Mouse (Mus musculus) C2C12 (cell line): ENCODE data around the gene Ccnd3. TPM values are rescaled to one million over a fixed set of nuclear protein-coding genes. Genes with fewer than 3 reads are reported as not detected.
"Not testable (repeated sequence)": the region's sequence is repeated elsewhere in the genome, so short reads cannot be mapped to it uniquely, and the experiment has no call there.

ENCODE experiments used
- H3K27me3 ChIP-seq: one replicate; pipeline ENCODE4 v1.6.1; 2011; ENCODE audit not compliant: control insufficient read depth, insufficient read depth, insufficient read length
- H3K36me3 ChIP-seq: one replicate; pipeline ENCODE4 v1.6.1; 2011; ENCODE audit not compliant: control insufficient read depth, insufficient read depth
- H3K4me3 ChIP-seq: one replicate; pipeline ENCODE4 v1.5.1; 2011; ENCODE audit warnings: mild to moderate bottlenecking, control low read depth; ENCODE audit not compliant: poor library complexity, insufficient read depth, severe bottlenecking
- H3K79me2 ChIP-seq: one replicate; pipeline ENCODE4 v1.6.1; 2011; ENCODE audit not compliant: control insufficient read depth, insufficient read depth
- H3K79me3 ChIP-seq: one replicate; pipeline ENCODE4 v1.6.1; 2011; ENCODE audit warnings: low read depth, control low read depth
- H3ac ChIP-seq: one replicate; pipeline ENCODE3; 2011; ENCODE audit warnings: low read depth; ENCODE audit not compliant: control insufficient read depth, insufficient read length
- CEBPB ChIP-seq: IDR thresholded peaks from one replicate; pipeline ENCODE4 v1.6.1; 2011; ENCODE audit warnings: low read depth, mild to moderate bottlenecking, control low read depth, moderate library complexity
- CTCF ChIP-seq: IDR thresholded peaks from one replicate; pipeline ENCODE4 v1.5.1; 2011; ENCODE audit not compliant: control insufficient read depth, insufficient read depth, insufficient read length
- FOSL1 ChIP-seq: IDR thresholded peaks from one replicate; pipeline ENCODE4 v1.8.0; 2011; ENCODE audit warnings: mild to moderate bottlenecking, low read length; ENCODE audit not compliant: poor library complexity, insufficient read depth, severe bottlenecking
- MAX ChIP-seq: IDR thresholded peaks from one replicate; pipeline ENCODE4 v1.6.1; 2011; ENCODE audit warnings: mild to moderate bottlenecking, control low read depth
- MYOD1 ChIP-seq: IDR thresholded peaks from one replicate; pipeline ENCODE4 v1.6.1; 2011; ENCODE audit warnings: low read depth; ENCODE audit not compliant: control insufficient read depth, insufficient read length
- MYOG ChIP-seq: IDR thresholded peaks from one replicate; pipeline ENCODE4 v1.6.1; 2011; ENCODE audit not compliant: control insufficient read depth, insufficient read length; ENCODE audit errors: extremely low read depth
- USF1 ChIP-seq: IDR thresholded peaks from one replicate; pipeline ENCODE4 v1.6.1; 2011; ENCODE audit warnings: low read depth, mild to moderate bottlenecking, control low read depth, moderate library complexity
- polyA plus RNA-seq: library from polyadenylated mRNA; unstranded; fragments of >200 nt; fragmentation: generic; extraction: Trizol; gene quantifications from one replicate; pipeline ENCODE4 v1.2.1, GENCODE M21; 2012; ENCODE audit warnings: missing spikeins

Ccnd3 gene
- polyA plus RNA-seq, 1 experiment = 217 TPM

DNA sequence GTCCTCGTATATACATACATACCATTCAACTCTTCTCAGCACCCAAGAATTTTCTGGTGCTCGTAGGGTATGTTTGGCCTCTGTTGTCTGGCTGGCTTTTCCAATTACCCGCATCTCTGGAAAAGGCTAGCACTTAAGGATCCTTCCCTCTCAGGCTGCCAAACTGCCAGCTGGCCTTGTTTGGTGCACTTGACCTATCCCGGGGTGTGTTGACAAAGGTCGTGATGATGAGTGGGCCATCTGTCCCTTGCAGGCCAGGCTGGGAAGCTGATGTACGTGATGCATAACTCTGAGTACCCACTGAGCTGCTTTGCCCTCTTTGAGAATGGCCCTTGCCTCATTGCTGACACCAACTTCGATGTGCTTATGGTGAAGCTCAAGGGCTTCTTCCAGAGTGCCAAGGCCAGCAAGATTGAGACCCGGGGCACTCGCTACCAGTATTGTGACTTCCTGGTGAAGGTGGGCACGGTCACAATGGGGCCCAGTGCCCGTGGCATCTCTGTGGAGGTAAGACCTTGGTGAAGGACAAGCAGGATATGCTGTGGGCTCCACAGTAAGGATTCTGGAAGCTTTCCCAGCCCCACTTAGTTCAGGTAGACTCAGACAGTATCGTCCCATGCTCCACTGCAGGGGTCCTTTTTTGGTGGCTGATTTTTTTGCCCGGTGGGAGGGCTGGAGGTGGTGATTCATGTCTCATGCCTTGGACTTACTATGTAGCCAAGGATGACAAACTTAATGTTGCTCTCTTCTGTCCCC lies 113.9 kb downstream of the Ccnd3 start:
- no peak overlapping the region for H3ac ChIP-seq
- peaks cover 38% of the 10 kb centered on the region for H3K36me3 ChIP-seq
- peaks cover 81% of the 10 kb centered on the region for H3K79me2 ChIP-seq
- peaks cover 42% of the 10 kb centered on the region for H3K79me3 ChIP-seq
- no peak for TF ChIP-seq MYOD1
- TF ChIP-seq FOSL1 = no peak
- TF ChIP-seq CEBPB = no peak
- TF ChIP-seq CTCF = no peak
- no peak for TF ChIP-seq MYOG
- no peak for TF ChIP-seq USF1
- no peak for TF ChIP-seq MAX
- H3K27me3 ChIP-seq = no peaks in the 10 kb centered on the region
- no peak overlapping the region for H3K4me3 ChIP-seq

DNA sequence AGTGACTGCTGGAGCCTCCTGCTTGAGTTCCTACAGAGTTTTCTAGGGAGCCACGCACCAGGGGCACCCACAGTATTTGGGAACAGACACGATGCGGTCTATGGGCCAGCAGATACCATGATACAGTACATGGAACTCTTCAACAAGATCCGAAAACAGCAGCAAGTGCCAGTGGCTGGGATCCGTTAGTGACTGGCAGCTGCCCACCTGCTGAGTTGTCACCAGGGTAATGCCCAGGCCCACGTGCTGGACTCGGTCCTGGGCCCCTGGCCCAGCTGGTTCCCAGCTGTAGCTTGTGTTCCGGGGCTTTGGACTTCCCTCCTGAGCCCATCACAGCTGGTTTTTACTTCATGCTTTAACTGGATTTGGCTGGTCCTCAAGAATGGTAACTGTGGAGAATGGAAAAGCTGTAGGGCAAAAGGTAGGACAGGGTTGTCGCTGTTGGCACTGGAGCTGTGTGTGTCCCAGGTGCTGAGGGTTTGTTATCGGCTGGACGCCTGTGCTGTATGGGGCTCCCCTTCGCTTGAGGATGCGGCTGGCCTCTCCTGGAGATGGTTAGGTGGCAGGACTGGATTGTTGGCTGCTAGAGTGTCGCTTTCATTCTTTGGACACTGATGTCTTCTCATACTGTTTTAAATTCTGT lies 118.2 kb downstream of the Ccnd3 start:
- H3K79me2 ChIP-seq = peaks cover 43% of the 10 kb centered on the region
- H3K27me3 ChIP-seq = no peaks in the 10 kb centered on the region
- peaks cover 51% of the 10 kb centered on the region for H3K36me3 ChIP-seq
- H3K79me3 ChIP-seq = peaks cover 15% of the 10 kb centered on the region
- TF ChIP-seq MYOD1 (no peak), MAX (no peak), USF1 (no peak), FOSL1 (no peak), CEBPB (no peak), MYOG (no peak)
- no peak overlapping the region for H3K4me3 ChIP-seq
- no peak overlapping the region for H3ac ChIP-seq

- not testable (repeated sequence) for H3K79me3 ChIP-seq, H3K27me3 ChIP-seq, H3K4me3 ChIP-seq, H3ac ChIP-seq
- Histone ChIP-seq H3K79me2 (peaks cover 28% of the 10 kb centered on the region), H3K36me3 (peaks cover 45% of the 10 kb centered on the region)
Measured at GRCm38 (mm10) chr17:47624572-47624971, 119.7 kb downstream of the Ccnd3 start.

DNA sequence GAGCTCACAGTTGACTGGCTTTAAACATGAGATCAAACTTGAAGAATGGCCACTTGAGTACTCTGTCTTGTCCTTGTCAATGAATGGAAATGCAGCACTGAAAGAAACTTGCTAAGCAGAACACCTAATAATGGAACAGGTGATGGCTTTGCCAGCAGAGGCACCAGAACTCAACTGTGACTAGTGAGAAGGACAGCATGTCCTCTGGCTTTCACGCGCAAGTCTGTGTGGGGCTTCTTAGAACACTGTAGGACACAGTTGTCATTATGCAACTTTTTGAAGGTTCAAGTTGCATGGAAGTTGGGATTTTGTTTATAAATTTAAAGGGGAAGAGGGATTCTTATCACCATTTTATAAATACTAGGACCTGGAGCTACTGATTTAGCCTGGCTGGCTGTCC lies 120.2 kb downstream of the Ccnd3 start:
- H3K27me3 ChIP-seq = no peaks in the 10 kb centered on the region
- H3K79me2 ChIP-seq = peaks cover 23% of the 10 kb centered on the region
- no peak overlapping the region for H3K4me3 ChIP-seq
- H3K79me3 ChIP-seq = peaks cover 2% of the 10 kb centered on the region
- H3ac ChIP-seq = no peak overlapping the region
- peaks cover 45% of the 10 kb centered on the region for H3K36me3 ChIP-seq
- TF ChIP-seq MYOG (no peak), FOSL1 (no peak), MAX (no peak), CTCF (no peak), CEBPB (no peak), MYOD1 (no peak), USF1 (no peak)

DNA sequence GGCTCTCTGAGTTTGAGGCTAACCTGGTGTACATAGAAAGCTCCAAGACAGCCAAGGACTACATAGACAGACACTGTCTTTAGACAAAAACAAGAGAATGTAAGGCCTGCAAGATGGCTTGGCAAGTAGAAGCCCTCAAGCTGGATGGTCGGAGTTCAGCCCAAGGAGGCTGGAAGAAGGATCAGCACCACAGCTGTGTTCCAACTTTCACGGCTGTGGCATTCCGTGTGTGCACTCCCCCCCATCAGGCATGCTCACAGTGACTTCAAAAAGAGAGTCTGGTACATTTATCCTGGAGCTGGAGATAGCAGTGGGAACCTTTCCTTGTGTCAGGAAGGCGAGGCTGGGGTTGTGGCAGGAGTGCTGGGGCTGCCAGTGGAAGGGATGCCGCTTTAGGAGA lies 121.2 kb downstream of the Ccnd3 start:
- Histone ChIP-seq H3K4me3 (no peak overlapping the region), H3K36me3 (peaks cover 45% of the 10 kb centered on the region), H3K79me2 (peaks cover 19% of the 10 kb centered on the region), H3ac (no peak overlapping the region), H3K27me3 (no peaks in the 10 kb centered on the region), H3K79me3 (peaks cover 1% of the 10 kb centered on the region)
- no peak for TF ChIP-seq MYOD1
- TF ChIP-seq MAX = no peak
- no peak for TF ChIP-seq CEBPB
- TF ChIP-seq CTCF = no peak

DNA sequence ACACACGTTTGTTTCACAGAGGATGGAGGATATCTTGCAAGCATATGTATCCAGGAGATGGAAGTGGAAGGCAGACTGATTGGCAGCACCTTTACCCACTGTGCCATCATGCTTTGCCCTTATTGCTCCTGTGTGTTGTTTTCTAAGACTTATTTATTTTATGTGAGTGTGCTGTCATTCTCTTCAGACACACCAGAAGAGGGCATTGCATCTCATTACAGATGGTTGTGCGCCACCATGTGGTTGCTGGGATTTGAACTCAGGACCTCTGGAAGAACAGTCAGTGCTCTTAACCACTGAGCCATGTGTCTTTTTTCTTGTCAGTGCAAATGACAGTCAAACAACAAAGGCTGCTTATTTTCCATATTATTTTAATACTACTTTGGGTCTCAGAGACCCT lies 122.9 kb downstream of the Ccnd3 start:
- Histone ChIP-seq H3K36me3 (peaks cover 30% of the 10 kb centered on the region), H3K4me3 (no peak overlapping the region), H3K27me3 (no peaks in the 10 kb centered on the region), H3K79me2 (peaks cover 22% of the 10 kb centered on the region), H3K79me3 (peaks cover 1% of the 10 kb centered on the region), H3ac (no peak overlapping the region)
- TF ChIP-seq MYOD1 = no peak
- no peak for TF ChIP-seq USF1
- TF ChIP-seq MYOG = no peak
- TF ChIP-seq CTCF = no peak
- no peak for TF ChIP-seq FOSL1
- no peak for TF ChIP-seq MAX
- TF ChIP-seq CEBPB = no peak
